Mouse (Mus musculus) CD4-positive, CD25-positive, alpha-beta regulatory T cell (primary cell): Measurements from ENCODE around the gene Kcnk3. TPM values are rescaled to one million over a fixed set of nuclear protein-coding genes. Genes with fewer than 3 reads are reported as not detected.

Experiments used
- polyA plus RNA-seq: library from polyadenylated mRNA; unstranded; fragments of 100-300 nt; shearing (Covaris generic); gene quantifications from one replicate; pipeline ENCODE4 v1.2.1, GENCODE M21; 2017

The Kcnk3 gene
- 0.06 TPM for polyA plus RNA-seq

GRCm38 (mm10) chr5:30587681-30588300 is at the start of gene Kcnk3:
TSS of gene Kcnk3 (plus strand) at chr5:30588170.

GRCm38 (mm10) chr5:30545698-30546097 is 42.3 kb upstream of the Kcnk3 start, which contains the start of gene Cib4:
TSS of gene Cib4 (minus strand) at chr5:30545836.

GRCm38 (mm10) chr5:30647815-30648560 is 60.0 kb downstream of the Kcnk3 start, which contains the start of gene Slc35f6:
TSS of gene Slc35f6 (plus strand) at chr5:30647933.

GRCm38 (mm10) chr5:30666391-30667195 is 78.6 kb downstream of the Kcnk3 start, which contains the start of gene Cenpa:
TSS of gene Cenpa (plus strand) at chr5:30666777.

Other genes starting within 250 kb of the Kcnk3 start
- gene Otof, start 126.2 kb upstream of the Kcnk3 start, polyA plus RNA-seq = not detected
- not detected for gene 1700001C02Rik, start 122.1 kb upstream of the Kcnk3 start, polyA plus RNA-seq
- gene Cib4, start 42.3 kb upstream of the Kcnk3 start, polyA plus RNA-seq = not detected
- 25.1 TPM for gene Slc35f6, start 59.8 kb downstream of the Kcnk3 start, polyA plus RNA-seq
- 77.6 TPM for gene Cenpa, start 78.6 kb downstream of the Kcnk3 start, polyA plus RNA-seq
- not detected for gene Dpysl5, start 123.4 kb downstream of the Kcnk3 start, polyA plus RNA-seq
- gene Mapre3, start 226.5 kb downstream of the Kcnk3 start, polyA plus RNA-seq = 6.3 TPM